Mouse (Mus musculus): ENCODE measurements around the gene Inka1. TPM values are rescaled to one million over a fixed set of nuclear protein-coding genes. Genes with fewer than 3 reads are reported as not detected.

Inka1 gene
- polyA plus RNA-seq, 1 experiment from 2014 or later = 27.6 TPM

- Histone ChIP-seq H3K9ac (ENCODE audit: low read length) (no peak overlapping the region), H3K4me1 (replicated peaks; ENCODE audit: control insufficient read depth, insufficient read depth) (no peaks in the 10 kb centered on the region), H3K36me3 (ENCODE audit: control insufficient read depth, insufficient read depth, low read length) (no peaks in the 10 kb centered on the region), H3K4me2 (replicated peaks; ENCODE audit: low read depth) (no peak overlapping the region), H3K9me3 (ENCODE audit: control insufficient read depth, low read length) (no peaks in the 10 kb centered on the region), H3K27ac (replicated peaks) (no peak overlapping the region), H3K4me3 (ENCODE audit: low read depth, low read length) (no peak overlapping the region), H3K27me3 (ENCODE audit: control insufficient read depth, insufficient read depth, low read length) (no peaks in the 10 kb centered on the region)
- WGBS = 75% methylated on average over 4 of the region's 4 CpGs
- no peak for DNase-seq (ENCODE audit: low spot score)
- TF ChIP-seq EP300 (optimal IDR thresholded peaks at IDR 0.05) = no peak
- TF ChIP-seq CTCF (IDR thresholded peaks at IDR 0.05; ENCODE audit: low read depth) = peak; percentile 58
- ATAC-seq (ENCODE audit: low FRiP score, low TSS enrichment) = no peak
Observed at GRCm38 (mm10) chr9:107960928-107961327, 24.8 kb downstream of the Inka1 start.

- no peaks in the 10 kb centered on the region for H3K4me1 ChIP-seq (replicated peaks; ENCODE audit: control insufficient read depth, insufficient read depth)
- no peaks in the 10 kb centered on the region for H3K36me3 ChIP-seq (ENCODE audit: control insufficient read depth, insufficient read depth, low read length)
- no peaks in the 10 kb centered on the region for H3K9me3 ChIP-seq (ENCODE audit: control insufficient read depth, low read length)
- H3K4me2 ChIP-seq (replicated peaks; ENCODE audit: low read depth) = no peak overlapping the region
- no peak for TF ChIP-seq EP300 (optimal IDR thresholded peaks at IDR 0.05)
- TF ChIP-seq CTCF (IDR thresholded peaks at IDR 0.05; ENCODE audit: low read depth) = no peak
- H3K27me3 ChIP-seq (ENCODE audit: control insufficient read depth, insufficient read depth, low read length) = no peaks in the 10 kb centered on the region
- H3K4me3 ChIP-seq (ENCODE audit: low read depth, low read length) = no peak overlapping the region
- no peak overlapping the region for H3K9ac ChIP-seq (ENCODE audit: low read length)
- 60% methylated on average over 6 of the region's 6 CpGs for WGBS
- H3K27ac ChIP-seq (replicated peaks) = no peak overlapping the region
- ATAC-seq (ENCODE audit: low FRiP score, low TSS enrichment) (no peak), DNase-seq (ENCODE audit: low spot score) (no peak)
Observed at GRCm38 (mm10) chr9:107959896-107960295, 25.8 kb downstream of the Inka1 start.

GRCm38 (mm10) chr9:107957141-107957540, 28.5 kb downstream of the Inka1 start:
- H3K4me1 ChIP-seq (replicated peaks; ENCODE audit: control insufficient read depth, insufficient read depth) = no peaks in the 10 kb centered on the region
- H3K27me3 ChIP-seq (ENCODE audit: control insufficient read depth, insufficient read depth, low read length) = no peaks in the 10 kb centered on the region
- H3K27ac ChIP-seq (replicated peaks) = no peak overlapping the region
- whole genome bisulfite sequencing = 65% methylated on average over 6 of the region's 6 CpGs
- no peak for TF ChIP-seq CTCF (IDR thresholded peaks at IDR 0.05; ENCODE audit: low read depth)
- TF ChIP-seq EP300 (optimal IDR thresholded peaks at IDR 0.05) = no peak
- H3K4me2 ChIP-seq (replicated peaks; ENCODE audit: low read depth) = no peak overlapping the region
- H3K36me3 ChIP-seq (ENCODE audit: control insufficient read depth, insufficient read depth, low read length) = no peaks in the 10 kb centered on the region
- no peak for DNase-seq (ENCODE audit: low spot score)
- H3K9me3 ChIP-seq (ENCODE audit: control insufficient read depth, low read length) = no peaks in the 10 kb centered on the region
- no peak overlapping the region for H3K4me3 ChIP-seq (ENCODE audit: low read depth, low read length)
- ATAC-seq (ENCODE audit: low FRiP score, low TSS enrichment) = no peak
- no peak overlapping the region for H3K9ac ChIP-seq (ENCODE audit: low read length)

- peak; percentile 64; the same call in 1 of the 2 replicates for ATAC-seq (ENCODE audit: low FRiP score, low TSS enrichment)
- no peak for DNase-seq (ENCODE audit: low spot score)
- H3K4me2 ChIP-seq (replicated peaks; ENCODE audit: low read depth) = no peak overlapping the region
Observed at GRCm38 (mm10) chr9:107955613-107956289, 29.9 kb downstream of the Inka1 start.

GRCm38 (mm10) chr9:107950460-107951355, 35.0 kb downstream of the Inka1 start:
- H3K9me3 ChIP-seq (ENCODE audit: control insufficient read depth, low read length) = no peaks in the 10 kb centered on the region
- no peak for TF ChIP-seq CTCF (IDR thresholded peaks at IDR 0.05; ENCODE audit: low read depth)
- H3K4me2 ChIP-seq (replicated peaks; ENCODE audit: low read depth) = peak overlapping the region; percentile 76
- peak overlapping the region; percentile 66 for H3K4me3 ChIP-seq (ENCODE audit: low read depth, low read length)
- H3K9ac ChIP-seq (ENCODE audit: low read length) = peak overlapping the region; percentile 67
- DNase-seq (ENCODE audit: low spot score) (peak; percentile 92), ATAC-seq (ENCODE audit: low FRiP score, low TSS enrichment) (peak; percentile 94)
- WGBS = 11% methylated on average over 45 of the region's 45 CpGs
- H3K36me3 ChIP-seq (ENCODE audit: control insufficient read depth, insufficient read depth, low read length) = no peaks in the 10 kb centered on the region
- H3K27me3 ChIP-seq (ENCODE audit: control insufficient read depth, insufficient read depth, low read length) = no peaks in the 10 kb centered on the region
- no peaks in the 10 kb centered on the region for H3K4me1 ChIP-seq (replicated peaks; ENCODE audit: control insufficient read depth, insufficient read depth)
- H3K27ac ChIP-seq (replicated peaks) = peak overlapping the region; percentile 67

More at GRCm38 (mm10) chr9:107955613-107956289, 29.9 kb downstream of the Inka1 start:
- no peak overlapping the region for H3K4me3 ChIP-seq (ENCODE audit: low read depth, low read length)
- no peaks in the 10 kb centered on the region for H3K9me3 ChIP-seq (ENCODE audit: control insufficient read depth, low read length)
- H3K27ac ChIP-seq (replicated peaks) = 0 out of 2 replicates have a peak overlapping the region, but pooled peaks have one; percentile 40
- WGBS = 68% methylated on average over 6 of the region's 6 CpGs
- H3K9ac ChIP-seq (ENCODE audit: low read length) = no peak overlapping the region
- no peaks in the 10 kb centered on the region for H3K4me1 ChIP-seq (replicated peaks; ENCODE audit: control insufficient read depth, insufficient read depth)
- H3K27me3 ChIP-seq (ENCODE audit: control insufficient read depth, insufficient read depth, low read length) = no peaks in the 10 kb centered on the region
- TF ChIP-seq CTCF (IDR thresholded peaks at IDR 0.05; ENCODE audit: low read depth) (no peak), EP300 (optimal IDR thresholded peaks at IDR 0.05) (no peak)
- H3K36me3 ChIP-seq (ENCODE audit: control insufficient read depth, insufficient read depth, low read length) = no peaks in the 10 kb centered on the region

GRCm38 (mm10) chr9:107949922-107950235, 35.8 kb downstream of the Inka1 start, which contains the start of gene Traip:
Traip (plus strand) TSS chr9:107950136.
- H3K9ac ChIP-seq (ENCODE audit: low read length) = peak within 1 kb of the TSS; percentile 67
- no peaks in the 10 kb centered on the region for H3K36me3 ChIP-seq (ENCODE audit: control insufficient read depth, insufficient read depth, low read length)
- H3K27ac ChIP-seq (replicated peaks) = peak within 1 kb of the TSS; percentile 67
- 92% methylated on average over 10 of the region's 10 CpGs for WGBS
- H3K4me2 ChIP-seq (replicated peaks; ENCODE audit: low read depth) = peak within 1 kb of the TSS; percentile 76
- no peaks in the 10 kb centered on the region for H3K4me1 ChIP-seq (replicated peaks; ENCODE audit: control insufficient read depth, insufficient read depth)
- TF ChIP-seq EP300 (optimal IDR thresholded peaks at IDR 0.05) (no peak), CTCF (IDR thresholded peaks at IDR 0.05; ENCODE audit: low read depth) (no peak)
- H3K4me3 ChIP-seq (ENCODE audit: low read depth, low read length) = peak within 1 kb of the TSS; percentile 66
- no peaks in the 10 kb centered on the region for H3K27me3 ChIP-seq (ENCODE audit: control insufficient read depth, insufficient read depth, low read length)
- no peaks in the 10 kb centered on the region for H3K9me3 ChIP-seq (ENCODE audit: control insufficient read depth, low read length)
- no peak for DNase-seq (ENCODE audit: low spot score)
- no peak for ATAC-seq (ENCODE audit: low FRiP score, low TSS enrichment)
